Mouse (Mus musculus): ENCODE data around the gene Hsf5.

DNA sequence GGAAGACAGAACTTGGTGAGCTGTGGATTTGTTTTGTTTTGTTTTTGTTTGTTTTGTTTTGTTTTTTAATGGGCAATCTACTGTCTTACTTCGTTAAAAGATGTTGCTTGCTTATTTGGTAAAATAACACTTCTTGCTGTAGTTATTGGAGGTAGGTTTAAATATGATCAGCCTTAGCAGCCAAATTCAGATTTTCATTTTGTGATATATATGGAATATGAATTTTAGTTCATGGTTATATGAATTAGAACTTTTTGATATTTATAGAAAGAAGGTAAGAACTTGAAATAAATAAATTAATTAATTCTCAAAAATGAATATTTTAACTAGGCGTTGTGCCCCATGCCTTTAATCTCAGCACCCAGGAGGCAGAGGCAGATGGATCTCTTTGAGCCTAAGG lies 48.7 kb downstream of the Hsf5 start:
- no peak for TF ChIP-seq CTCF (IDR thresholded peaks at IDR 0.05)
- no peak for TF ChIP-seq EP300 (IDR thresholded peaks at IDR 0.05)
